Mouse (Mus musculus) G1E (cell line): ENCODE measurements around the gene Tmprss9.

Source experiments
- CTCF ChIP-seq: IDR thresholded peaks from 2 replicates; pipeline ENCODE4 v1.5.1; 2012; ENCODE audit warnings: low read depth, low read length, inconsistent platforms, mixed read lengths
- GATA1 ChIP-seq: IDR thresholded peaks from 2 replicates; pipeline ENCODE4 v1.6.1; 2012; ENCODE audit warnings: borderline replicate concordance, low read length, inconsistent platforms, mixed read lengths
- TAL1 ChIP-seq: conservative IDR thresholded peaks from 2 replicates; pipeline ENCODE4 v1.6.1; 2012; ENCODE audit warnings: low read depth, low read length, inconsistent platforms, mixed read lengths

DNA sequence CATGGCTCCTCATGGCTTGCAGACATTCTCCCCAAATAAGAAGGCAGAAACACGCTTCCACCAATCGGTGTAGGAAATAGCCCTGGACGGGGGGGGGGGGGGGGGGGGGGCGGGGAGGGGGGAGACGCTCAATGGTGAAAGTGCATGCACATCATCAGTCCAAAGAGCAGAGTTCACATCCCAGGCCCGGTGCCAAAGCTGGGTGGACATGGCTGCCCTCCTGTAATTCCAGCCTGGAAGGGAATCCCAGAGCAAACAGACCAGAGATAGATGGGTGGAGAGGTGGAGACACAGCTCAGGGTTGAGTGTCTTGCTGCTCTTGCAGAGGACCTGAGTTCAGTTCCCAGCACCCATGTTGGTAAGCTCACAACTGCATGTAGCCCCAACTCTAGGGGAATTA, 655 bp upstream of the Tmprss9 start:
- TF ChIP-seq CTCF (no peak), TAL1 (no peak), GATA1 (no peak)
